Mouse (Mus musculus) ES-Bruce4 (cell line): ENCODE measurements around the gene Lars2. TPM values are rescaled to one million over a fixed set of nuclear protein-coding genes. Genes with fewer than 3 reads are reported as not detected.

Experiments used
- H3K27ac ChIP-seq: 2 replicates; pipeline ENCODE4 v1.5.1; 2012; ENCODE audit warnings: low read length, inconsistent platforms; ENCODE audit not compliant: insufficient read depth
- H3K27me3 ChIP-seq: 2 replicates; pipeline ENCODE4 v1.6.1; 2012; ENCODE audit warnings: mild to moderate bottlenecking, low read length, inconsistent platforms; ENCODE audit not compliant: control insufficient read depth, poor library complexity, insufficient read depth, severe bottlenecking
- H3K36me3 ChIP-seq: 2 replicates; pipeline ENCODE4 v1.6.1; 2012; ENCODE audit warnings: inconsistent platforms, mild to moderate bottlenecking, low read length, moderate library complexity; ENCODE audit not compliant: control insufficient read depth, poor library complexity, insufficient read depth, severe bottlenecking
- H3K4me1 ChIP-seq: one replicate; pipeline ENCODE4 v1.8.1; 2011; ENCODE audit warnings: low read length; ENCODE audit not compliant: control insufficient read depth, insufficient read depth
- H3K4me3 ChIP-seq: 2 replicates; pipeline ENCODE4 v1.5.1; 2011; ENCODE audit warnings: low read depth, mild to moderate bottlenecking, low read length
- H3K9ac ChIP-seq: 2 replicates; pipeline ENCODE4 v1.6.1; 2012; ENCODE audit warnings: low read depth, mild to moderate bottlenecking, inconsistent platforms; ENCODE audit not compliant: poor library complexity, severe bottlenecking
- H3K9me3 ChIP-seq: replicated peaks from 2 replicates; pipeline ENCODE4 v1.6.1; 2012; ENCODE audit warnings: mild to moderate bottlenecking, low read length, inconsistent platforms; ENCODE audit not compliant: control insufficient read depth, poor library complexity, insufficient read depth, severe bottlenecking
- CTCF ChIP-seq: IDR thresholded peaks from one replicate; pipeline ENCODE4 v1.8.1; 2011; ENCODE audit warnings: low read depth, low read length
- EP300 ChIP-seq: IDR thresholded peaks from 2 replicates; pipeline ENCODE4 v1.6.1; 2011; ENCODE audit warnings: low read depth, low read length; ENCODE audit not compliant: insufficient read depth
- POLR2A ChIP-seq: IDR thresholded peaks from one replicate; pipeline ENCODE4 v1.8.1; 2011; ENCODE audit warnings: low read length; ENCODE audit not compliant: insufficient read depth
- polyA plus RNA-seq: library from polyadenylated mRNA; stranded (reverse); fragments of >200 nt; gene quantifications from 2 replicates; pipeline ENCODE4 v1.2.4, GENCODE M21; 2011; ENCODE audit warnings: low read depth; ENCODE audit not compliant: missing spikeins, insufficient read depth, insufficient read length

Lars2 gene
- polyA plus RNA-seq, 1 experiment, result 6,627 TPM

DNA sequence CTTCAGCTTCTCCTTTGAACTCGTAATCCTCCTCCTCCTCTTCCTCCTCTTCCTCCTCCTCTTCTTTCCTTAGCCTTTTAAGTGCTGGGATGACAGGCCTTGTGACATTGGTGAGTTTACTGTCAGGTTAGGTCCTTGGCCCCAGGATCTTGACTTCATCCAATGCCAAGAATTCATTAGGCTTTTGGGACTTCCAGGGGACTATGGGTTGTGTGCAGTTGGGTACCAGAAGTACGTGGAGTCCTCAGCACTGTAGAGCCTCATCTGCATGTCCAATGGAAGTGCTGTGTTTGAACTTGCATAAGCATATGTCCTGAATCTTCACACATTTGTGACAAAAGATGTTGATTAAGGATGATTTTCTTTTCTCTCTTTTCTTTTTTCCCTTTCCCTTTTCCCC lies 142.3 kb downstream of the Lars2 start:
- Histone ChIP-seq H3K4me3 (no peak overlapping the region), H3K36me3 (peaks cover 7% of the 10 kb centered on the region), H3K4me1 (no peaks in the 10 kb centered on the region), H3K27ac (no peak overlapping the region), H3K27me3 (no peaks in the 10 kb centered on the region), H3K9me3 (no peaks in the 10 kb centered on the region), H3K9ac (no peak overlapping the region)
- TF ChIP-seq EP300 (no peak), POLR2A (no peak), CTCF (no peak)

DNA sequence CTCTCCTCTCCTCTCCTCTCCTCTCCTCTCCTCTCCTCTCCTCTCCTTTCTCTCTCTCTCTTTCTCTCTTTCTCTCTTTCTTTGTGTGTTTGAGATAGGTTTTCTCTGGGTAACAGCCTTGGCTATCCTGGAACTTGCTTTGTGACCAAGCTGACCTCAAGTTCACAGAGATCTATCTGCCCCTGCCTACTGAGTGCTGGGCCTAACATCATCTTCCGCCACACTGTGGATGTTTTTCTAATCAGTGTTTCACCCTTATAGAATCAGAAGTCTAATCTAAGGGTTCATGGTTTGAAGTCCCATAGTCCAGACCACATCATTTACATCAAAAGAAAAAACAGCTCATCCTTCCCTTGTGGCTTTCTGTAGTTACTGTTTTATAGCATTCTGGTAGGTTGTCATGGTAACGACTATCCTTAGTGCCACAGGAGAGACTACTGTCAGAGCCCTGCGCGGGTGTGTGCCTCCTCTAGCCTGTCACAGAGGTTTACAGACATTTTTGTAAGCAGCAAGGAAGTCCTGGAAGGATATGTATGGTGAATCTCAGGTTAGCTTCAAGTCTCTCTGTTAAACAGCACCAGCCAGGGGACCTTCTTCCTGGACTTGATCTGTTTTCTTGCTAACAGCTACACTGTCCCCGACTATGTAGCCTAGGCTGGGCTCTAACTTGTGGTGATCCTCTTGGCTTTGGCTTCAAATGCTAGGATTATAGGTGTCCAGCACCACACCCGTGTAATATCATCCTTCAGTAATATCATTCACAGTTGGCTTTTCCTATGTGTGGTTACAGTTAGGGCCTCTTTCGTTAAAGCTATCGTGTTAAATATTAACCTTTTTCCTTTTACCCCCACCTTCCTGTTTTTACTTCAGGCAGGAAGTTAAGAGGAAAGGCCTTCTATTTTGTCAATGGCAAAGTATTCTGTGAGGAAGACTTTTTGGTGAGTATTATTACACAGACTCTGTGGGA lies 143.2 kb downstream of the Lars2 start:
- no peak overlapping the region for H3K4me3 ChIP-seq
- H3K27ac ChIP-seq, result no peak overlapping the region
- TF ChIP-seq POLR2A, result no peak
- TF ChIP-seq EP300, result no peak
- TF ChIP-seq CTCF, result no peak
- H3K27me3 ChIP-seq, result no peaks in the 10 kb centered on the region
- no peaks in the 10 kb centered on the region for H3K4me1 ChIP-seq
- H3K9ac ChIP-seq, result no peak overlapping the region
- H3K36me3 ChIP-seq, result peaks cover 7% of the 10 kb centered on the region
- no peaks in the 10 kb centered on the region for H3K9me3 ChIP-seq

DNA sequence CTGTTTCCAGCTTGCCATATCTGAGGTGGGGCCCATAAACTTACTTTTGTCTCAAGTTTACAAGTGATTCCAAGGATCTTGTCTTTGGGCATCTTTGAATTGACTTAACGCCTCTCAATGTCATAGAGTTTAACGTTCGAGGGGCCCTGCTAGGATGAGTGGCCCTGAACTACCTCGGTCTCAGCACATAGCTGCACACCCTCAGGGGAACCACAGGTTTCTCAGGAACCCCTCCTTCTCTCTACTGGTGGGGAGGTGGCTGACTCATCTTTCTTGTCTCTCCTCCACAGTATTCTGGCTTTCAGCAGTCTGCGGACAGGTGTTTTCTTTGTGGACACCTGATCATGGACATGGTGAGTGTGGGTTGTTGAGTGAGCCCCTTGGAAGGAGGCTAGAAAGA lies 144.2 kb downstream of the Lars2 start:
- Histone ChIP-seq H3K36me3 (peaks cover 7% of the 10 kb centered on the region), H3K27me3 (no peaks in the 10 kb centered on the region), H3K4me3 (no peak overlapping the region), H3K9ac (no peak overlapping the region), H3K4me1 (no peaks in the 10 kb centered on the region), H3K27ac (no peak overlapping the region), H3K9me3 (no peaks in the 10 kb centered on the region)
- TF ChIP-seq POLR2A, result no peak
- TF ChIP-seq CTCF, result no peak
- TF ChIP-seq EP300, result no peak

Other genes starting within 250 kb of the Lars2 start
- not detected in 2 replicates for gene Clec3b, start 216.0 kb upstream of the Lars2 start, polyA plus RNA-seq
- 37.7 and 40.2 TPM in 2 replicates for gene Cdcp1, start 150.9 kb upstream of the Lars2 start, polyA plus RNA-seq
- gene Tmem158, start 106.2 kb upstream of the Lars2 start, polyA plus RNA-seq, result 5.2 and 5.4 TPM in 2 replicates
- 23.3 TPM in 2 replicates for gene Limd1, start 111.8 kb downstream of the Lars2 start, polyA plus RNA-seq
- gene Sacm1l, start 162.8 kb downstream of the Lars2 start, polyA plus RNA-seq, result 49.9 and 57.0 TPM in 2 replicates